Mouse (Mus musculus) forebrain, embryonic 15.5 days (tissue): ENCODE data around the gene Bcl2l15. TPM values are rescaled to one million over a fixed set of nuclear protein-coding genes. Genes with fewer than 3 reads are reported as not detected.

Experiments used
- polyA plus RNA-seq: library from polyadenylated mRNA; unstranded; fragments of >200 nt; fragmentation: Nextera tagmentation; extraction: Ambion mirVana; gene quantifications from 2 replicates; pipeline ENCODE4 v1.2.1, GENCODE M21; 2015

Bcl2l15 gene
- polyA plus RNA-seq, 1 experiment from 2014 or later, result 0.11 TPM

Other genes starting within 250 kb of the Bcl2l15 start
- gene Atg4a-ps, start 186.5 kb upstream of the Bcl2l15 start, polyA plus RNA-seq, result 0.24 TPM in 1 of 2 replicates, not detected in the other
- gene Olfml3, start 94.6 kb upstream of the Bcl2l15 start, polyA plus RNA-seq, result 5.1 and 5.3 TPM in 2 replicates
- not detected in 2 replicates for gene Gm10964, start 93.2 kb upstream of the Bcl2l15 start, polyA plus RNA-seq
- 13.0 and 13.5 TPM in 2 replicates for gene Hipk1, start 41.0 kb upstream of the Bcl2l15 start, polyA plus RNA-seq
- 24.2 and 26.8 TPM in 2 replicates for gene Dclre1b, start 23.2 kb upstream of the Bcl2l15 start, polyA plus RNA-seq
- 21.4 and 23.5 TPM in 2 replicates for gene Ap4b1, start 23.1 kb upstream of the Bcl2l15 start, polyA plus RNA-seq
- 0.37 TPM in 1 of 2 replicates, not detected in the other for gene Gm43064, start 23.0 kb upstream of the Bcl2l15 start, polyA plus RNA-seq
- 0.24 and 0.28 TPM in 2 replicates for gene Ptpn22, start 27.2 kb downstream of the Bcl2l15 start, polyA plus RNA-seq
- 25.6 and 27.0 TPM in 2 replicates for gene Rsbn1, start 81.5 kb downstream of the Bcl2l15 start, polyA plus RNA-seq
- 26.9 and 28.9 TPM in 2 replicates for gene Phtf1, start 135.5 kb downstream of the Bcl2l15 start, polyA plus RNA-seq